Mouse (Mus musculus) lung, postnatal 14 days (tissue): ENCODE measurements around the gene Arntl2.
A peak's percentile ranks its signal among the peaks of the same experiment; 100 is the strongest.

ENCODE experiments used
- DNase-seq: peaks from one replicate; pipeline ENCODE4 v3.0.0; 2021

Arntl2 gene

DNA sequence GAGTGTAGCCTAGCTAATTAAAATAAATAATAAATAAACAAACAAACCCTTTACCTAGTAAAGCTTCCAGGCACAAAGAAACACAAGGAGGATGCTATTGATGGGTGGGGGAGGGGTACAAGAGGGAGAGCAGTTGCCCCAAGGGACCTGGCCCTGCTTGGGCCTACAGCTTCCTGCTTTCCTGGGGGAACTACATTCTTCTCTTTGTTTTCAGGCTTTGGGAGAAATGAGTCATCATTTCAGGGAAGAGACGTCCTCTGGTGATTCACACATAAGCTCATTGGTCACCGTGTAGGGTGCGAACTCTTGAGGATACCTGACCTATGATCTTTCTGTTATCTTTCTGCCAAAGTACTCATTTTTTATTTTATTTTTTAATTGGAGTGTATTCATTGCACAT is 2.3 kb upstream of the Arntl2 start:
- DNase-seq: no peak

GRCm38 (mm10) chr6:146795166-146795923 is 510 bp upstream of the Arntl2 start:
- DNase-seq: no peak

- no peak for DNase-seq
These were observed 1.6 kb downstream of the Arntl2 start for GRCm38 (mm10) chr6:146797446-146797845.

DNA sequence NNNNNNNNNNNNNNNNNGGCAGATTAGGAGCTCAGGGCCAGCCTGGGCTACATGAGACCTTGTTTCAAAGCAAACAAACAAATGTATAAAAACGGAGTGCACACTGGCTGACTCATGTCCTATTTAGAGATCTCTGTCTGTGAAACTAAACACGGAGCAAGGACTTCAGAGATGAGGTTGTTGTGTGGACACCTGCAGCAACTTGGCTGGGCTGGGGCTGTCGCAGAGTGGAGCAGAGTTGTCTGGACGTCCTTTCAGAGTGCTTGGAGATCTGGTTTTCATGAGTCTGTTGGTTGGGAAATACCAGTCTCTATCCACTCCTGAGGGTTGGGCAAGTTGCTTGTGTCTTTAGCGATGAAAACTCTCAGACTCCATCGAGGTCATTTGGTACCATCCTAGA is 14.1 kb downstream of the Arntl2 start:
- no peak for DNase-seq

DNA sequence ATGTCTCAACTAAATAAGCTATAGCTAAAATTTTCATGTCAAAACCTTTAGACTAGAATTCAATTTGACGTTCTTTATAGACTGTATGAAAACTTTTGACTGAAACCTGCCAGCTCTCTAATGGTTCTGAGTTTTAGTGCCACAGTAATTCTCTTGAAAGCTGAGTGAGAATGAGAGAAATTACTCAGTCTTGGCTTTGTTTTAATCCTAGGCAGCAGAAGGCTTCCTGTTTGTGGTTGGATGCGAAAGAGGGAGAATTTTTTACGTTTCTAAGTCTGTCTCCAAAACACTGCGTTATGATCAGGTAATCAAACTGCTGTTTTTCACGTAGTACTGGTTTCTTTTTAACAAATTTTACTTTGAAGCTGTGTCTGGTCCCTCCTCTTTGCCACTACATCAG is 17.2 kb downstream of the Arntl2 start:
- DNase-seq: no peak

DNA sequence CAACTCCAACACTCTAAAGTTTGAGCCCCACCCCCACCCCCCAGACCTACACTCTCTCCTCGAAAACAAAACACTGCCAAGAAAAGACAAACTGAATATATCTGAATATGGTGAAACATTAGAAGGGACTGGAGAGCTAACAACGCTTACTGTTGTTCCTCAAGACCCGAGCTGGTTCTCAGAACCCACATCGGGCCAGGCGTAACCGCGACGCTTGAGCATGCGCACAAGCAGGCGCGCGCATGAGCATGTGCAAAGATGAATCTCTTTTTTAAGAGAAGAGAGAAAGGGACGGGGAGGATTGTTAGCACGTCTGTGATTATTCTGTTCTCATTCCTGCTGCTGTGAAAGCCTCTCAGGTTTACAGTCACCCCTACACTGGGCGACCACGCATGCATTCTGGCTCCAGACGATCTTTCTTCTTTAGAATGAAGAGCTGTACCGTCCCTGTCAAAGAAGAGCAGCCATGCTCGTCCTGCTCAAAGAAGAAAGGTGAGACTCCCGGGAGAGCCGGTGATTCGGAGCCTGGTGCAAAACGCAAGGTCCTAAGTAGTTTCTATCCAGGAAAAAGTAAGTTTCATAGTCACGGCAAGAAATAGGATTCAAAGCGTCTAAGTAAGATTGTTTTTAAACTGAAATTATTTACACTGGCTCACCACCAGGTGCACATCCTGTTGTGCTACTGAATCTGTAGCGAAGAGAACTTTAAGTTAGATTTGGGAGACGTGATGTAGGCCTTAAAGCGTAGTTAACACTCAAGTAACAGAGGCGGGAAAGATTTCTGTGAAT is 24.5 kb downstream of the Arntl2 start:
- no peak for DNase-seq

GRCm38 (mm10) chr6:146821958-146822357 is 26.1 kb downstream of the Arntl2 start:
- DNase-seq: no peak

DNA sequence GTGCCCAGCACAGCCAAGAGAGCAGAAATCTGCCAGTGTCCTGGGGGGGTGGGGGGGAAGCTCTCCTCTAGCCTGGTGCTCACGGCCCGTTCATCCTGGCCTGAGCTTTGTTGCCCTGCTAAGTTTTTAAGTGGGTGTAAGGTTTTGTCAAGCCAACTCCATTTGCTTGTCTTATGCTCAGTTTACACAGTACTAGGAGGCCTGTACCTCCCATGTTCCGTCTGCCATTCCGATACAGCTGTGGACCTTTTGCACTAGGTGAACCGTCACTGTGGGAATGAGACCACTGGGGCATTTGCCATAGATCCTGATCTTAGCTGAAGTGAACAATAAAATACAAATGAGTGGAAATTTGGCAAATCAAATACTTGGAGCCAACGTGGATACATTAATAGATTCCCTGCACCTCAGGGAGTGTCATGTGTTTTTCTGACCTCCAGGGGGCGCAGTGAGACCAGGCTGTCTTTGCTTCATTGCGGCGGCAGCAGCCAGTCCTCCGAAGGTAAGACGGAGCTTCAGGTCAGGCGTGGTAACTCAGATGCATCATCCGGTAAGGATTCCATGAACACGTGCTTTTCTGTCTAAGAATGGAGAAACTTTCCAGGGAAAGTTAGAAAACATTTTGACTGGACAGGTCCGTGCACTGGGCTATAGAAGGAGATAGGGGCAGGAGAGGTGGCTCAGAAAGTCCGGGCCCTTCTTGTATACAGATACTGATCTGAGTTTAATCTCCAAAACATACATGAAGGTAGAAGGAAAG is 29.1 kb downstream of the Arntl2 start:
- peak; percentile 77 for DNase-seq

- no peak for DNase-seq
These were observed 29.6 kb downstream of the Arntl2 start for GRCm38 (mm10) chr6:146825487-146825773.

- DNase-seq: no peak
These were observed 35.5 kb downstream of the Arntl2 start for GRCm38 (mm10) chr6:146831320-146831719.

- DNase-seq: peak; percentile 56
These were observed 37.8 kb downstream of the Arntl2 start for GRCm38 (mm10) chr6:146833485-146834314.

DNA sequence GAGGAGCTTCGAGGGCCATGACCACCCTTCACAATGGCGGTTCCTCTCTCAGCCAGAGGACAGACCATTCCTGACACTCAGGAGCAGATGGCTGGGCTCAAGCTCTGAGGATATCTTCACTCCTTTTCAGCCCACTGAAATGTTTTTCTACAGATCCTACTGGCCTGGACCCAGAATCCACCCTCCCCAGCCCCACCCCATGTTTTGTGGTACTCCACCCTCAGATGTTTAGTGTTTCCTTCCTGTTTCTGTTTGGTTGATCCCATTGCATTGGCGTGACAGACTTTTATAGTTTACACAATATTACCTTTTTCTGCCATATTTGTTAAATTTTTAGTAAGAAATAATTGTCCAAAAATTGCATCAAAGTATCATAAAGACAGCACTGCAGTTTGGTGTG is 38.5 kb downstream of the Arntl2 start:
- no peak for DNase-seq

DNA sequence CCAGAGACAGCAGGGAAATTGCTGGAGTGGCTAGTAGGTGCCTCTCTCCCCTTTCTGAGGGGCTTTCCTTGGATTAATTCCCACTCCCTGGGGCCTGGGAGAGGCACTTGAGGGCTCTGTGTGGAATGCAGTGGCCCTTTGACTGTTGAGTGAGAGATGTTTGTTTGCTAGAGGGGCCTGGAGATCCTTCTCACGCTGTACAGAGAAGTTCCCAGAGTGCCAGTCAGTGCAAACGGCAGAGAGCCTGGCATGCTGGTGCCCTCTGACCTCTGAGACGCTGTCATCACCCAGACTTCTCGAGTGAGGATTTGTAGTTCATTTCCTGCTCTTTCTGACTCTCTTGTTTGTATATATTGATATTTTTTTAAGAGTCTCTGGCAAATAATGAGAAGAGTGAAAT is 39.9 kb downstream of the Arntl2 start:
- DNase-seq: no peak

DNA sequence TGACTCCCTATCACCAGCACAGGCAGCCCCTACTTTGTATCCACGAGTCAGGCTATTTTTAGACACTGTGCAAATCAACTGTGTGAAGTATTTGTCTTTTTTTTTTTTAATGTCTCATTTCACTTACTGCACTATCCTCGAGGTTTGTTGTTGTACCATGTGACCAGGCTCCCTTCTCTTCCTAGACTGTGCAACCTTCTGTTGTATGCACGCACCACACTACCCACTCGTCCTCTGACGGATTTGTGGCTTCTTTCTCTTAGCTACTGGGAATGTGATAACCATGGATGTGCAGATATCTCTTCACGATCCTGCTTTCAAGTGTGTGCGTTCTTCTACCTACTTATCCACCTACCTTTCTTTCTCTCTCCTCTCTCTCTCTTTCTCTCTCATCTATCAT is 41.5 kb downstream of the Arntl2 start:
- DNase-seq: no peak

GRCm38 (mm10) chr6:146838366-146838765 is 42.5 kb downstream of the Arntl2 start:
- DNase-seq: no peak

DNA sequence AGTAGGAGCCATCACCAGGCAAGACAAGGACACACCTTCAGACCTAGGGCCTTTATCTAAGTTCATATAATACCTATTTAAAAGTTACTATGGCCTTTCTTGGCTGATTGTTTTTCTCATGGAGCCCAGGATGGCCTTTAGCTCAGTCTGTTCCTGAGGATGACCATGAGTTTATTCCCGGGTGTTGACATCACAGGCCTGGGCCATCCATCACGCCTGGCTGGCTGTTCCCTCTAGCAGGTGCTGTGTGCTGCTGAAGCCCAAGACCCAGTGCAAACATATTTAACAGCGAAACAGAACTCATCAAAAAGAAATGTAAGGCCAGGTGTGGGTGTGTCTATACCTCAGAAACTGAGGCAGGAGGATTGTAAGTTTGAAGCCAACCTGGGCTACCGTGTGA is 43.0 kb downstream of the Arntl2 start:
- DNase-seq: no peak

GRCm38 (mm10) chr6:146844867-146845266 is 49.0 kb downstream of the Arntl2 start:
- no peak for DNase-seq

- DNase-seq: no peak
These were observed 49.5 kb downstream of the Arntl2 start for GRCm38 (mm10) chr6:146845347-146845746.

GRCm38 (mm10) chr6:146845961-146846750 is 50.3 kb downstream of the Arntl2 start:
- peak; percentile 44 for DNase-seq

GRCm38 (mm10) chr6:146847402-146847801 is 51.5 kb downstream of the Arntl2 start:
- DNase-seq: no peak

- no peak for DNase-seq
These were observed 52.4 kb downstream of the Arntl2 start for GRCm38 (mm10) chr6:146848281-146848680.

- no peak for DNase-seq
These were observed 54.2 kb downstream of the Arntl2 start, which contains the start of gene Smco2 for GRCm38 (mm10) chr6:146850050-146850449. Smco2 (plus strand) TSS chr6:146850104.
